Mouse (Mus musculus) fibroblast of lung, adult 2 months (primary cell): ENCODE results near the gene Rhno1.
"Not testable (repeated sequence)": the region's sequence is repeated elsewhere in the genome, so short reads cannot be mapped to it uniquely, and the experiment has no call there.

Experiments
- DNase-seq: peaks from one replicate; pipeline ENCODE4 v3.0.0-alpha.2; 2011; ENCODE audit warnings: low read depth

Gene Rhno1

DNA sequence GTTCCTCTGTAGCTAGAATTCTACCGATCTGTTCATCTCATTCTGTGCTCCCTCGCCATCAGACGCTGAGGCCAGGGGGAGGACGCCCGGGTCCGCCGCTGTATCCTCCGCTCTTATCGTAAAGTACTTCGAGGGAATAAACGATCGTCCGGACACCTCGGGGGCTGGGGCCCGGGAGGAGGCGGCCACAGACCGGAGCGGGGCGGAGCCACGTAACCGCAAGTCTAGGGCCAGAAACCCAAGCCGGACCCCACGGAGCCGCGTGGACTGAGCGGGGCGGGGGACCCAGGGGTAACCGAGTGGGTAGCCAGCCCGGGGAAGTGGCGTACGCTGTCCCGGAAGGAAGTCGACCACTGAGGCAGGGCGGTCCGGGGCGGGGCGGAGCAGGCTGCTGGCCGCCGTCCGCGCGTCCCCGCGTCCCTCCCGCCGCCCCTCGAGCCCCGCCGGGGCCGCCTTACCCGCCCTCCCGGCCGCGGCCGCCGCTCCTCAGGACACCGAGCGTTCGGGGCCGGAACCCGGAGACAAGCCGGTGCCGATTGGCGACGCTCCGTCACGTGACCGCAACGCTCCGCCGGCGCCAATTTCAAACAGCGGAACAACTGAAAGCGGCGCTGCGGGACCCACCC is at the start of gene Rhno1, which contains the start of gene Foxm1:
Gene Rhno1 (minus strand): TSS at position 531 of the 626 bp plus-strand sequence.
Gene Foxm1 (plus strand): TSS at position 587 of the 626 bp plus-strand sequence.
- no peak for DNase-seq

DNA sequence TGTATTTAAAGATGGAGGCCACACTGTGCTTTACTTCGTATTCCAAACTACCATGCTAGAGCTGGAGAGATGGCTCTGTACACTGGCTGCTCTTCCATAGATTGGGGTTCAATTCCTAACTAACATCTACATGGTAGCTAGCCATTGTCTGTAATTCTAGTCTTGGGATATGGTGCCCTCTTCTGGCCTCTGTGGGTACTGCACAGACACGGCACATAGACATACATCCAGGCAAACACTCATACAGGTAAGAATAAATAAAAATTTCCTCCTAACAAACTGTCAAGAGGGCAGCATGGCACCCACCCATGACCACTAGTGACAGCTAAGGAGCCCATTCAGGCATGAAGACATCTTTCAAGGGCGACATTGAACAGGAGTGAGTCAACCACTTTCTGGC is 48.4 kb upstream of the Rhno1 start:
- no peak for DNase-seq

DNA sequence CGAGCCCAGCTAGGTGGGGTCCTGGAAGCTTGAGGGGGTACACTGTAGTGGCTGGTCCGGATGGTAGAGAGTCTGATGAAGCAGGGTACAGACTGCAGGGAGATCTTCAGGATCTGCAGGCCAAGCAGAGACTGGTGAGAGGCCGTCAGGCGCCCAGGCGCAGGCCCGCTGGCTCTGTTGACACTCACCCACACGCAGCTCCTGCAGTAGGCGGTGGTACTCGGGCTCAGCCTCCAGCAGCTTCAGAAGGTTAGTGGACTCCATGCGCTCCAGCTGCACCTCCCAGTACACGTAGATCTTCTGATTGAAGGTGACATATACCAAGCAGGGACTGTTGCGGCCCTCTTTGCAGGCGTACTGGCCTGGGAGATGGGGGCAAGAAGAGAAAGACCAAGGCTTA is 47.6 kb upstream of the Rhno1 start:
- no peak for DNase-seq

DNA sequence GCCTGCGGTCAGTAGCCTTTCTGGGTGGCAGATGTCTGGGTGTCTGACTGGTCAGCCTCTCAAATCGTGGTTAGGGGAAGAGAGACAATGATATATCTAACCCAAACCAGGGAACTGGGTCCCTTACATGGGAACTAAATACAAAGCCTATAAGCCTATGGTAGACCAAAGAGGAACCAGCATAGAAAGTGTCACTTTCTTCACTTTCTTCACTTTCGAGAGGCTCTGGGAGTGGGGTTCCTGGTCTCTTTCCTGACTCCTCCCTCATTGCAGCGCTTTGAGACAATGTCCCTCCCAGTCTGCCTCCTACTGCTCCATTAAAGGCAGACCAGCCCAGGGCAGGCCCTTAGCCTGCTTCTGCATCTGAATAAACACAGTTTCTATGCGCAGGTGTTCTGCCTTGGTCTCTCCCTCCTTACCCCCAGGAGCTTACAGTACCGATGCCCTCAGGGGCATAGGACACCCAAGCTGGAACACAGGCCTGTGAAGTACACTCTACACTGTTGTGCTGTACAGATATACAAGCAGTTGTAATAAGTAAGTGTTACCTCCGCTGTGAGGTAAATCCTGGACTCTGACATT is 45.9 kb upstream of the Rhno1 start:
- DNase-seq = no peak

DNA sequence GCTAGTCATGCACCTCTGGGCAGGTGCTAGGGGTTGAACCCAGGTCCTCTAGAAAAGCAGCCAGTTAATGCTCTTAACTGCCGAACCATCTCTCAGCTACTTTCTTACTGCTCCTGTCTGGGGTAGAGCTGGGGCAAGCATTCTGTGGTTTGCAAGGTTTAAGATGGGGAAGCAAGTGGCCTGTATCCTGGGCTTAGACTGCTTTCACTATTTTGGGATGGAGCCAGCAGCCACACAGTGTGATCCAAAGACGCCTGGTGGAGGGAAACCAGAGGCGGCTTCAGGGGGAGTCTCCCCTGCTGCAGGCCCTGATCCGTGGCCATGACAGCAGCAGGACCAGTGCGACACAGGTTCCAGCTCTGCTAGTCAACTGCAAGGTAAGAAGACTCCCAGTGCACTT is 42.0 kb upstream of the Rhno1 start:
- no peak for DNase-seq

DNA sequence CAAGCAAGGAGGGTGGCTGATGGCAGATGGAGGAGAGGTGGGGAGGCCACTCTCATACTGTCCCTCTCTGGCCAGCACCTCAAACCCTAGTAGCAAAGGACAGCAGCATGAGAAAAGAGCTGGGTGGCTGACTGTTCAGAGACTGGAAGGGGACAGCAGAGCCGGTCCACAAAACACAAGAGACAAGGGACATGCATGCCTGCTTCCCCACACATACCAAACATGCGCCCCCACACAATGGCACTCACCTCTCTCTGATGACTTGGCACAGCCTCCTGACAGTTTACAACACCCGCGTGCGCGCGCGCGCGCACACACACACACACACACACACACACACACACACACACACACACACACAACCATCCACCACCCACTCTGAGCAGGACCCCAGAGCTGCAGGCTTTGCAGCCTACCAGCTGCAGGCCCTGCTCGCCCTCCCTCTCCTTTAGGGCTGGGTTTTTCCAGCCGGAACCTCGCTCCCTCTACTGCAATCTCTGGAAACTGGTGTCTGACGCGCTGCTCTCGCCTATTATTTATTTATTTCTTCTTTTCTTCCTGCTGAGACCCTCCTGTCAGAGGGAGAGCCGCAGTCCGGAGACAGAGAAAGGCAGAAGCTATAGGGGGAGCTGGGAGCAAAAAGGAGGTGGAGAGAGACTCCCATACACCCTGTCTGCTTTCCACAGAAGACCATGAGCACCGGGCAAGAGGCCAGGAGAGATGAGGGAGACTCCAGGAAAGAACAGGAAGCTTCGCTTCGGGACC is 36.9 kb upstream of the Rhno1 start:
- no peak for DNase-seq

DNA sequence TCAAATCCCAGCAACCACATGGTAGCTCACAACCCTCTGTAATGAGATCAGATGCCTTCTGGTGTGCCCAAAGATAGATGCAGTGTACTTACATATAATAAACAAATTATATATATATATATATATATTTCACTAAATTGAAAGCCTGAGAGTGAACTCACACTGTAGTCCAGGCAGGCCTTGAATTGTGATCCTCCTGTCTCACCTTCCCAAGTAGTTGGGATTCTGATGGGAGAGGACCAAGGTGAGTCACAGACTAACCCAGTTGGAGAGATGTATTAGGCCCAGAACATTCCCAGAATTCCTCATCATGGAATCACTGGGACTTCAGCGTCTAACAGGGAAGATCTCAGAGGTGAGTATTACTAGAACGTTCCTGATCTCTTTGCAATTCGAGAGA is 36.3 kb upstream of the Rhno1 start, which contains the start of gene Nrip2:
Gene Nrip2 (plus strand): TSS at position 301 of the 400 bp plus-strand sequence.
- DNase-seq = no peak

DNA sequence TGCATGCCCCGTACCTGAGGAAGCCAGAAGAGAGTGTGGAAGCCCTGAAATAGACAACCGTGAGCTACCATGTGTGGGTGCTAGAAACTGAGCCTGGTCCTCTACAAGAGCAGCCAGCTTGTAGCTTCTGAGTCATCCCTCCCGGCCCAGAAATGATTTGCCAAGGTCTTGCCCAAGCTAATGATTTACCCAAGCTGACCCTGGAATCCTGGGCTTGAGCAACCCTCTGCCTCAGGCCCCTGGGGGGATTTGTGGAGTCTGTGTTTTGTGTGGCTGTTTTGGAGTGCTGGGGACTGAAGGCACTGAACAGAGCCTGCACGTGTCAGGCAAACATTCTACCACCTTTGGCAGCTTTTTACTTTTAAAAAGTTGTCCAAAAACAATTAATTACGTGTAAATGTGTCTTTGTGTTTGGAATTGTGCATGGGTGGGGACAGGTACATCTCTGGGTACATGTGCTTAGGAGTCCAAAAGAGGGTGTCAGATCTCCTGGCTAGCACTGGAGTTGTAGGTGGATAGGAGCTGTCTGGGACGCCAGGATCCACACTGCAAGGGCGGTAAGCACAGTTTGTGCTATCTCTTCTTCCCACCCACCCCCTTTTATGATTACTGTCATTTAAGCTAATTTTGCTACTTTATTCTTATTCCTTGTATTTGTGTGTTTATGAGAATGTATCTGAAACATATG is 35.0 kb upstream of the Rhno1 start:
- no peak for DNase-seq

DNA sequence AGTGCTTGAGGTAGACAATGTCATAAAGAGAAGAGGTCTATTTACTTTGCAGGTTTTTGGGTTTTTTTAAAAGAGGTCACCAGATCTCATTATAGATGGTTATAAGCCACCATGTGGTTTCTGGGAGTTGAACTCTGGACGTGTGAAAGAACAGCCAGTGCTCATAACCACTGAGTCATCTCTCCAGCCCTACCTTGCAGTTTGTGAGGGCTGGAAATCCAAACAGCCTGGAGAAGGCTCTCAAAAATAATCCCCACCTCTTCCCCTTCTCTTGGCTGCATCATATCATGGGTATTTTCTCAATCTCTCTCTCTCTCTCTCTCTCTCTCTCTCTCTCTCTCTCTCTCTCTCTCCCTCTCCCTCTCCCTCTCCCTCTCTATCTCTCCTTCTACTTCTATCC is 28.0 kb upstream of the Rhno1 start:
- no peak for DNase-seq

DNA sequence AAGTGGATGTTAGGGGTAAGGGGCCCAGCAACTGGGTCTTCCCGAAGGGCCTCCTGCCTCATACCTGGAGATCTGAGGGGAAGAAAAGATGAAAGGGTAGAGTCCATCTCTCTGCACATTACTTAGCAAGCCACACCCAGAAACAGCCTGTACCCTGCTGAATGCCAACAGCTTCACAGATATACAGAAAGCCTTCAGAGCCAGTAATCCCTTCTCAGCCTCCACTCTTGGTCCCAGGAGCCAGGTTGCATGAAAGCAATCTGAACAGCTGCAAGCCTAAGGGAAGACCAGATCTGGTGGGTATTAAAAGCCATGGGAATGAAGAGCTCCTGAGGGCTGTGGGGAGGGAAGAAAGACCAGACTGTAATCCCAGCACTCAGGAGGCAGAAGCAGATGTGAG is 26.5 kb upstream of the Rhno1 start:
- DNase-seq = no peak

DNA sequence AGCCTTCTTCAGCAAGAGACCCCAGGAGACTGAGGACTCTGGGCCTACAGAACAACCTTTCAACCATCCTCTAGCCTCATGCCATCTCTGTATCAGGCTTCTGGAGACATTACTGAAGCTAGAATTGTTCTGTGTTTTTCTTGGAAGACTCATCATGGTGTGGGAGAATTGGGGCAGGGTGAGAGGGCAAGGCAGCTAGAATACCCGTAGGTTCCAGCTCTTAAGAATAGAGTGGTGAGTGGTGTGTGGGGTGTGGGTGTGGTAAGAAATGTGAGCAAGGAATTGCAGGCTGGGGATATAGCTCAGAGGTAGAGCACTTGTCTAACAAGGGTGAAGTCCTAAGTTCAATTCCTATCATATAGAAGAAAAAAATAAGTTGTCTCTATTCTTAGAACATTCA is 22.3 kb upstream of the Rhno1 start:
- no peak for DNase-seq

DNA sequence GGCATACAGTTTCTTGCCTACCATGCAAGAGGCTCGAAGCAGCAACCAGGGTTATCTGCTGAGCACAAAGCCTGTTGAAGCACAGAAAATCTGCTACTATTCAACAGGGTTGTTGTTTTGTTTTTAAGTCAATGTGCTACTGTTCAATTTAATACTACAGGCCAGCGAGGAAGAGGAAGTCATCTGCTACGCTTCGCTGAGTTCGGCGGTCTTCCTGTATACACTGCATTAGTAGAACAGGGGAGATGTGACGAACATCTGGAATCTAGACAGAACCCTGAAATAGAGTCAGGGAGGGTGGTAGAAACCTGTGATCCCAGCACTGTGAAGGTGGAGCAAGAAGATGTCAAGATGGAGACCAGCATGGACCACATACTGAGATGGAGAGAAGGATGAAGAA is 21.0 kb upstream of the Rhno1 start:
- DNase-seq = no peak

DNA sequence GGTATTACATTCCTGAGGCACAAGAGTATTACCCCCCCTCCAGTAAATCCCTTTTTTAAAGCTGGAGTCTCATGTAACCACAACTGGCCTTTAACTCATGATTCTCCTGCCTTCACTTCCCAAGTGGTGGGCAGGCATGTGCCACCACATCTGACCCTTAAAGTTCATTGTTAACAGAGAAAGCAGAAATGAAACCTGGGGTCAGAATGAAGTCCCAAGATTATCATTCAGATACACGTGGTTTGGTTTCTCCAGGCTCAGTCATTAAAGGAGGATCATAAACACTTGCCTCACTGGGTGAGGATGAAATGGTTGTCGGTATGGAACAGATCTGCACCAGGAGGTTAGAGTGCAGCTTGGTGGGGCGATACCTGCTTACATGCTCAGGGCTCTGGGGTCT is 18.5 kb upstream of the Rhno1 start:
- DNase-seq = no peak

DNA sequence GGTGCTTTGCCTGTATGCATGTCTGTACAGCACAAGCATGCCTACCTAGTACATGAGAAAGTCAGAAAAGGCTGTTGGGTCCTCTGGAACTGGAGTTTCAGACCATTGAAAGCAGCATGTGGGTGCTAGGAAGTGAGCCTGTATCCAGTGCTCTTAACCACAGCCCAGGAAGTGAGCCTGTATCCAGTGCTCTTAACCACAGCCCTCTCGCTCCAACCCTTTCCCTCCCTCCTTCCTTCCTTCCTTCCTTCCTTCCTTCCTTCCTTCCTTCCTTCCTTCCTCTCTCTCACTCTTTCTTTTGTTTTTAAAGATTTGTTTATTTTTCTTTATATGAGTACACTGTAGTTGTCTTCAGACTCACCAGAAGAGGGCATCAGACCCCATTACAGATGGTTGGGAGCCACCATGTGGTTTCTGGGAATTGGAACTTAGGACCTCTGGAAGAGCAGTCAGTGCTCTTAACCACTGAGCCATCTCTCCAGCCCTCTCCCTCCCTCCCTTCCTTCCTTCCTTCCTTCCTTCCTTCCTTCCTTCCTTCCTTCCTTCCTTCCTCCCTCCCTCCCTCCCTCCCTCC is 18.0 kb upstream of the Rhno1 start:
- DNase-seq = not testable (repeated sequence)

DNA sequence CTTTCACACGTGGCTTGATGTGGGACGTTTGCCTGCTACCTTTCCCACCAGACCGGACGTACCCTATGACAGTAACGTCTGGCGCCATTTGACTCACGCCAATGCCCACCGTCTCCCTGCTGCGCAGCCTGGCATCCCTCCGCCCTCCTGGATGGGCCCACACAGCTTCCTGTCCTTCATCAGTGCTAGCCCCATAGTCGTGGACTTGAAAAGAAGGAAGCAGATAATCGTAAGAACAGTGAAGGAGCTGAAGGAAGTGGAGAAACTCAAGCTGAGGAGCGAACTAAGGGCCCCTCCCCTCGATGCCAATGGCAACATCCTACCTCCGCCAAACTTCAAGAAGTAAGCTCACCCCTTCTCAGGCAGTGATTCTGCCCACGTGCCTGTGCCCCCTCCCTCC is 16.9 kb upstream of the Rhno1 start:
- no peak for DNase-seq

DNA sequence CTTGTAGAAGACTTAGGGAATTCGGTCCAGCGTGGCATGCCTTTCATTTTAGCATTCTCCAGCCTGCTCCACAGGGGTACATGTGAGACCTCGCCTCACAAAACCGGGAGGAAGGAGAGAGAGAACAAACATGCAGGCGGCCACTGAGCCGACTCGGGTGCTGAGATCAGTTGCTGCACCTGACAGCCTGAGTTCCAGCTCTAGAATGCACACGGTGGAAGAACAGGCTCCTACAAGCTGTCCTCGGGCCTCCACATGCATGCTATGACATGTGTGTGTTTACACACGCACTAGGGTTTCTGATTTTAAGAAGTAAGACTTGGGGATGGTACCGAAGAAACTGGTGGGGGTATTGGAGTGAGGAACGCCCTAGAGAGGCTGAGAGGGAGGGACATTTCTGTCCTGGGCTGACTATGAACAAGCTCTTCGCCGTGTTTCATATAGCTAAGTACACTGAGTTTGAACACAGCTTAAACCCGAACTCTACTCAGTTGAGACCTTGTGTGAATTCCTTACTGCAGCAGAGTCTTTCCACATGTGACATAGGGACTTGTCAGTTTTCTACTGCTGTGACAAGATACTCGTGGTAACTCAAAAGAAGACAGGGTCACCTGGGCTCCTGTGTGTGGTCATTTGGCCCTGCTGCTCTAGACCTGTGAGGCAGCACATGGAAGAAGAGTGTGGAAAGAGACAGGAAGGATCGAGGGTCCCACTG is 13.8 kb upstream of the Rhno1 start:
- DNase-seq = no peak

DNA sequence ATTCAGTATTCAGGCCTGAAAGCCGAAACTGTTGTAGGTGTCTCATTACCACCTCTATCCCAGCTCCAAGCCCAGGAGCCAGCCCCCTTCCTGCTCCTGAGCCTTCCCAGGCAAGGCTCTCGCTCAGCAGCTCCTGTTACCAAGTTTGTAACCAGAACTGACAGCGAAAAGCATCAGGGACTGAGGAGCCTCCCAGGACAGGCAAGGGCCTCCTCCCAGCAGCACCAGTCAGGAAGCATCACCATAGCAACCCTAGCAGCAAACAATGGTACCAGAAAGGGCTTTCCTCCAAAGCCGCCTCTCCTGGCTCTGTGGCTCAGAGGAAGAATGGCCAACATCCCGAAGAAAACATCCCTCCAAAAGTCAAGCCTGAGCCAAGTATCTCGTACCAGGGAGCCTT is 12.5 kb upstream of the Rhno1 start, which contains the start of the genes Tex52 and Gm44596:
Gene Tex52 (plus strand): TSS at position 265 of the 400 bp plus-strand sequence.
Gene Gm44596 (plus strand): TSS at position 312 of the 400 bp plus-strand sequence.
- DNase-seq = no peak

DNA sequence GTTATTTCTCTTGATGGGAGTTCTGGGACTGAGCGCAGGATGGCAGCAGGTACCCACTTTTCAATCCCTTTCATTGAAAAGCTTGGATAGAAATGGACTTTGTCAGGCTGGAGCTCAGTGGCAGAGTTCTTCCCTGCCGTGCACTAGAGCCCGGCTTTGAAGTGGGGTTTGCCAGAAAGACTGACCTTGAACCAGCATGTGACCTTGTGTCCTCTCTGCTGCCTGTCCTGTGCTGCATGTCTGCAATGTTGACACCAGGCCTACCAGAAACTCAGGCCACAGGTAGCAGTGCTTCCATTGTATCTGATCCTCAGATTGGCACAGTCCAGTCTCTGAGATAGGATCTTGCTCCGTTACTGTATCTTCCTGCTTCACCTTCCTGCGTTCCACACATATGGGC is 7.3 kb upstream of the Rhno1 start:
- DNase-seq = no peak

DNA sequence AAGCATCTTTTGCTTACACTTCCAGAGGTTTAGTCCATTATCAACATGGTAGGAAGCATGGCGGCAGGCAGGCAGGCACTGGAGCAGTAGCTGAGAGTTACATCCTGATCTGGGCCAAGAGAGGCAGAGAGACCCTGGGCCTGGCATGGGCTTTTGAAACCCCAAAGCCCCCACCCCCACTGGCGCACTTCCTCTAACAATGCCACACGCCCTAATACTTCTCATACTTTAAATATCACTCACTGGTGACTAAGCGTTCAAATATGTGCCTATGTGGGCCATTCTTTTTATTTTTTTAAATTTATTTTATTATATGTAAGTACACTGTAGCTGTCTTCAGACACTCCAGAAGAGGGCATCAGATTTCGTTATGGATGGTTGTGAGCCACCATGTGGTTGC is 3.8 kb upstream of the Rhno1 start:
- DNase-seq = no peak

DNA sequence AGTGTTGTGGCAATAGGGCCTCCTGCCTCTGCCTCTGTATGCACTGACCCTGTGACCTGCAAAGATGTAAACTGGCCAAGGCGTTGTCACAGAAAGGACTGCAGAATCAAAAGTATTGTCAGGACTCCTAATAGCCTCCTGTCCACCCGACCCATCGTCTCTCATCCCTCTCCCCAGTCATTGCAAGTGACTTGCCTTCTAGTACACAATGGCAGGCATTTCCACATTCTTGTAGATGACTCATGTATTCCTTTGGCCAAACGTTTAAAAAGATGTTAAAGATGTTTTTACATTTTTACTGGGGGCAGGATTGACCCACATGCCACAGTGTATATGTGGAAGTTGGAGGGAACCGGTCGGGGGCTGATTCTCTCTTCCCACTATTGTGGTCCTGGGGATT is 2.0 kb upstream of the Rhno1 start:
- no peak for DNase-seq

DNA sequence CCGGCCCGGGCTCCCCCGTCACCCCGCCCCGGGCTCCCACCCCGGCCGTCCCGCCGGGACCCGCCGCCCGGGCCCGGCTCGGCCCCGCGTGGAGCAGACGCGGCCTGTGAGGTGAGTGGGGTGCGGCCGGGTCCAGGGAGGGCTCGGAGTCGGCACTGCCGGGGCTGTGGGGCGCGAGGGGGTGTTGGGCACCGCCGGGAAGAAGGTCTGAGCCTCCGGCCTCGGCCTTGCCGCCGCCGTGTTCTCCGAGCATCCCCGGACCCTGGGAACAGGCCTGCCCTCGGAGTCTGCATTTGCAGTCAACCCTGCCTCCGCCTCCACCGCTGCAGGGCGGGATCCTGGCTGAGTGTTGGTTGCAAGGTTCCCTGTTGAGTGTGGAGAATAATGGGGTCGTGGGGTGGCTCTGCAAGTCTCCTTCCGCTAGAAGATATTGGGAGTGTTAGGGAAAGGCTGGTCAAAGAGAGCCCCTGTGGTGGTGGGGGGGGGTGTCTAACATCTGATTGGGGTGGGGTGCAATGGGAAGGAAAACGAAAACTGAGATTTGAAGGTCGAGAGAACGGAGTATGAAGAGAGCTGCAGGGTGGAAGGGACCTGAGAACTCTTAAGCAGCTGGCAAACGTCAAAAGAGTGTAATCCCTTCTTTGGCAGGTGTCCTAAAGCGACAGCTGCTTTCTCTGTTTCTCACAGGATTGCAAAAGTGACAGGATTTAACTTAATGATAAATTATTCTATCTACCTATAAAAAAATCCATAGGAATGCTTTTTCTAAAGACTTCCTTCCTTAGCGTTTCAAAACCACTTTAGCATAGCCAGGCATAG is 505 bp upstream of the Rhno1 start:
- no peak for DNase-seq
